Comparison of ENCODE assay signal across 18 mouse cellular contexts in the genomic region with DNA sequence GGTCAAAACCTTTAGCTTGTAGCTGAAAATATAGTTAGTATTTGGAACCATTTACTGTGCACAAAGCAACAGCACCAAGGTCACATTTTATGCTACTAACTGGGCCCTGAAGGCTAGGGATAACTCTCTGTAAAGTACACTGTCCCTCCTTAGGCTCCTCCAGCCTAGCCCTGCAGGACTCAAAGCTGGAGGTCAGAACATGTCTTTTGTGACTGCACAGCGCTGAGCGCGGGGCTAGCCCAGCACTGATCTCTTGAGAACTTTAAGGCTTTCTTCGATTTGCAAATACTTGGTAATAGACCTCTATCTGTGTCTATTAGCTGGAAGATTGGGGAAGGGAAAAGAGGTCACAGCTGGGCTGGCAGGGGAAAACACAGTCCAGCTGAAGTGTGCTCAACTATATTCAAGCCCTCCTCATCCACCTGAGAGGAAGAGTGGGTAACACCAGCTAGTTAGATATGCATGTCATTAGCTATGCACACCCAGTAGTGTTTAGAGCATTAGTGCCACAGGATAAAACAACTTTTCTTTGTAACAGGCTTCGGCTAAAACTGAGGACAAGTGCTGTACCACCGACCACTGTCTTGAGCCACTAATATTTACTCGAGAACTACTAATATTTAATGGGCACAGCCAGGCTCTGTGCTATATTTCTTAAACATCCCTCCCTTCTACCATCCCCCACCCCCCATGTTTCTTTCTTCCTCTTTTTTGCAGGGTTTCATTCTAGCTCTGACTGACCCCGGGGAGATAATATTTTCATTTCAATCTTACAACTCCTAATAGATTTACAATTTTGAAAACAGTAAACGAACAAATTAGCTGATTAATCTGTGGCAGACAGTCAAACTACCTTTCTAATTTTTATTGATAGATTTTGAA. TPM values are rescaled to one million over a fixed set of nuclear protein-coding genes. Genes with fewer than 3 reads are reported as not detected.
DNase-seq lines count a peak whose midpoint lies in the region; ATAC-seq and TF ChIP-seq lines count a peak whose summit lies in the region.
"Had no signal": no experiment of that assay in that cellular context is flagged by ENCODE, and none has a peak within 500 bp of the region (broad histone marks: within the 10 kb centered on the region; RNA-seq: fewer than 3 reads in every experiment).

No protein-coding gene starts in this region.

- no peak for TF ChIP-seq RAD21 in MEL (IDR thresholded peaks at IDR 0.05; ENCODE audit: low read depth, low read length)

- H3K27ac ChIP-seq in liver, embryonic 16.5 days (ENCODE audit: low read length) = peak overlapping the region; percentile 35; the same call in 1 of the 2 replicates
- no peak overlapping the region for H3K27ac ChIP-seq in MEL (ENCODE audit: control insufficient read depth, low read depth, low read length)
- H3K27ac ChIP-seq: embryonic facial prominence, embryonic 15.5 days; heart, embryonic 15.5 days; neural tube, embryonic 15.5 days had no signal

- TF ChIP-seq POLR2A in MEL (IDR thresholded peaks at IDR 0.05; ENCODE audit: control insufficient read depth in 1 of 2, insufficient read depth in 1 of 2, low read depth in 1 of 2, low read length in 2 of 2, poor library complexity in 1 of 2) = no peak

- H3K9me3 ChIP-seq in liver, embryonic 16.5 days (replicated peaks; ENCODE audit: control insufficient read depth, low read length) = no peaks in the 10 kb centered on the region
- no peaks in the 10 kb centered on the region for H3K9me3 ChIP-seq in MEL (replicated peaks; ENCODE audit: insufficient read depth, low read length)
- H3K9me3 ChIP-seq: embryonic facial prominence, embryonic 15.5 days; heart, embryonic 15.5 days; hindbrain, embryonic 10.5 days; neural tube, embryonic 15.5 days had no signal

- no peak for ATAC-seq in liver, embryonic 16.5 days (ENCODE audit: low read depth)
- ATAC-seq in granulocyte monocyte progenitor cell, adult 5-6 weeks (replicated peaks; ENCODE audit: poor library complexity, severe bottlenecking) = peak; percentile 55
- no peak for ATAC-seq in inflammation-experienced regulatory T-cells, adult 6 months

- no peaks in the 10 kb centered on the region for H3K36me3 ChIP-seq in liver, embryonic 16.5 days (ENCODE audit: control insufficient read depth, insufficient read depth)
- H3K36me3 ChIP-seq in MEL (ENCODE audit: control insufficient read depth in 1 of 2, insufficient read depth in 2 of 2, low read length in 2 of 2) = no peaks in the 10 kb centered on the region; a peak in 2 of 4 replicates
- H3K36me3 ChIP-seq: embryonic facial prominence, embryonic 15.5 days; heart, embryonic 15.5 days; hindbrain, embryonic 10.5 days; neural tube, embryonic 15.5 days had no signal

- no peak overlapping the region for H3K4me2 ChIP-seq in liver, embryonic 16.5 days (ENCODE audit: low read depth, low read length)
- H3K4me2 ChIP-seq: embryonic facial prominence, embryonic 15.5 days; heart, embryonic 15.5 days; midbrain, embryonic 11.5 days; neural tube, embryonic 15.5 days had no signal

- WGBS in liver, embryonic 16.5 days (ENCODE audit: insufficient replicate concordance) = 37% methylated on average over 9 of the region's 9 CpGs

- no peak for DNase-seq in liver
- DNase-seq in B cell, adult 2 months = peak; percentile 42 to 60
- peak; percentile 66 for DNase-seq in MEL (ENCODE audit: low read depth, low spot score)
- no peak for DNase-seq in heart, adult 18-20 months
- no peak for DNase-seq in layer of hippocampus, postnatal 36 days
- DNase-seq: adrenal gland, postnatal 10 days; cerebellum, adult 9-11 months; kidney, postnatal 4 days; lung, postnatal 10 days; right cerebral cortex, postnatal 4 days had no signal

- no peaks in the 10 kb centered on the region for H3K4me1 ChIP-seq in liver, embryonic 16.5 days (ENCODE audit: control insufficient read depth, low read depth, low read length)
- H3K4me1 ChIP-seq in MEL (ENCODE audit: control insufficient read depth in 1 of 2, insufficient read depth in 2 of 2, low read length in 2 of 2) = peaks cover 0 to 6% of the 10 kb centered on the region in 2 experiments; a peak in 2 of 4 replicates
- H3K4me1 ChIP-seq: embryonic facial prominence, embryonic 15.5 days; heart, embryonic 15.5 days; neural tube, embryonic 15.5 days had no signal

- 0 out of 4 replicates have a peak, but pooled peaks of 1 of the 2 experiments have one; percentile 7 for TF ChIP-seq EP300 in MEL (IDR thresholded peaks at IDR 0.05; ENCODE audit: low read depth in 1 of 2, low read length in 2 of 2)

- no peak overlapping the region for H3K9ac ChIP-seq in liver, embryonic 16.5 days (ENCODE audit: low read depth, low read length)
- no peak overlapping the region for H3K9ac ChIP-seq in MEL (ENCODE audit: control insufficient read depth, low read depth, low read length, poor library complexity, severe bottlenecking)
- H3K9ac ChIP-seq: embryonic facial prominence, embryonic 15.5 days; heart, embryonic 15.5 days; neural tube, embryonic 15.5 days had no signal

- no peak for TF ChIP-seq CTCF in MEL (IDR thresholded peaks at IDR 0.05 in 2 of 3, conservative IDR thresholded peaks at IDR 0.05 in 1 of 3; ENCODE audit: control insufficient read depth in 1 of 3, insufficient read depth in 1 of 3, low read depth in 2 of 3, low read length in 3 of 3, poor library complexity in 1 of 3, severe bottlenecking in 1 of 3)

- H3K79me2 ChIP-seq in MEL (ENCODE audit: control insufficient read depth, insufficient read depth, low read length, poor library complexity) = no peaks in the 10 kb centered on the region

- H3K4me3 ChIP-seq in liver, embryonic 16.5 days (ENCODE audit: low read depth, low read length) = no peak overlapping the region
- H3K4me3 ChIP-seq in MEL (ENCODE audit: control insufficient read depth in 1 of 2, insufficient read depth in 1 of 2, low read depth in 2 of 2, low read length in 2 of 2) = no peak overlapping the region
- H3K4me3 ChIP-seq: embryonic facial prominence, embryonic 15.5 days; heart, embryonic 15.5 days; hindbrain, embryonic 10.5 days; neural tube, embryonic 15.5 days had no signal

- no peaks in the 10 kb centered on the region for H3K27me3 ChIP-seq in liver, embryonic 16.5 days (ENCODE audit: control insufficient read depth, insufficient read depth, low read depth, low read length)
- H3K27me3 ChIP-seq in MEL (ENCODE audit: control insufficient read depth in 1 of 2, insufficient read depth in 2 of 2, low read length in 2 of 2) = no peaks in the 10 kb centered on the region
- H3K27me3 ChIP-seq: embryonic facial prominence, embryonic 15.5 days; heart, embryonic 15.5 days had no signal

TF ChIP-seq in MEL, 35 proteins besides CTCF, POLR2A, EP300 and RAD21:
- peak; percentile 47; the same call in 1 of the 2 replicates for TF ChIP-seq ZNF384 (IDR thresholded peaks at IDR 0.05; ENCODE audit: low read depth, low read length)
- no peak for TF ChIP-seq ETS1 (IDR thresholded peaks at IDR 0.05; ENCODE audit: low read depth, low read length)

RNA-seq across cellular contexts. Expression of gene Aff1, which starts 33.3 kb away (rescaled TPM):
- 13.5 and 17.7 TPM in 2 replicates for polyA plus RNA-seq in liver, embryonic 16.5 days (2015; fragmentation: Nextera tagmentation; extraction: Ambion mirVana)
- total RNA-seq in MEL (2012; rRNA removed) = 5.4 and 7.8 TPM in 2 replicates
- 10 to 100 TPM in 1 of 2 experiments, not detected in 1; 13.4 TPM for polyA plus RNA-seq in MEL (2012; ENCODE audit: insufficient read depth in 1 of 2, insufficient read length in 2 of 2, low read depth in 1 of 2, low replicate concordance in 2 of 2, missing spikeins in 1 of 2)
- total RNA-seq in granulocyte monocyte progenitor cell, adult 5-6 weeks (2014; fragmentation: Nextera tagmentation) = 93.5 and 127 TPM in 2 replicates
- total RNA-seq in granulocyte monocyte progenitor cell, adult 5-6 weeks (2017) = 36.1 and 37.4 TPM in 2 replicates
- 10 to 100 TPM; 41.7 to 55.7 TPM for total RNA-seq in heart, adult 18-20 months (2021)
- total RNA-seq in layer of hippocampus, postnatal 36 days (2021) = 10 to 100 TPM; 14.9 to 18.2 TPM
- polyA plus RNA-seq in inflammation-experienced regulatory T-cells, adult 6 months (2017; shearing (Covaris generic)) = 10 to 100 TPM in 2 of 3 experiments, 1 to 10 TPM in 1; 5.7 to 17.9 (median 12.0) TPM

Comparison
In these comparisons a context has a peak if more than half of its experiments do, and no peak if none do; other contexts are left out.
1. DNase-seq: peak in B cell, adult 2 months (2 of 2) and MEL (single experiment); none in liver (single experiment), heart, adult 18-20 months (0 of 2) and layer of hippocampus, postnatal 36 days (0 of 2).